Mouse (Mus musculus): ENCODE results near the gene Apol9b.
"Not testable (repeated sequence)": the region's sequence is repeated elsewhere in the genome, so short reads cannot be mapped to it uniquely, and the experiment has no call there.

GRCm38 (mm10) chr15:77698656-77699055 is 30.2 kb upstream of the Apol9b start, which contains the start of gene Apol7e:
- TF ChIP-seq CTCF (IDR thresholded peaks at IDR 0.05; ENCODE audit: low read depth); EP300 (optimal IDR thresholded peaks at IDR 0.05): not testable (repeated sequence)

Measured in stomach, postnatal 0 days (tissue).